Mouse (Mus musculus): Measurements from ENCODE around the gene Ing4. TPM values are rescaled to one million over a fixed set of nuclear protein-coding genes. Genes with fewer than 3 reads are reported as not detected.
A peak's percentile ranks its signal among the peaks of the same experiment; 100 is the strongest.
"Not testable (repeated sequence)": the region's sequence is repeated elsewhere in the genome, so short reads cannot be mapped to it uniquely, and the experiment has no call there.

The Ing4 gene
- polyA plus RNA-seq, 1 experiment from 2014 or later, result 105 TPM

DNA sequence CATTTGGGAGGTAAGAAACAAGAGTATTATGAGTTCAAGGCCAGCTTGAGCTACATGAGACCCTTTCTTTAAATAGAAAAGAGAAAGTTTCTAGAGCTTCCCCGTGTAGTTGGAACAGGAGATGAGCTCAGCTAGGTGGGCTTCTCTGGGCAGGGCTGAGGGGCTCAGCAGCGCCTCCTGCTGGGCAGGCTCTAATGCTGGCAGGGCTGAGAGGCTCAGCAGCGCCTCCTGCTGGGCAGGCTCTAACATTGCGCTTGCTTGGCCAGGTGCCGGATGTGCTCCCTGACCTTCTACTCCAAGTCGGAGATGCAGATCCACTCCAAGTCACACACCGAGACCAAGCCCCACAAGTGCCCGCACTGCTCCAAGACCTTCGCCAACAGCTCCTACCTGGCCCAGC, 9.0 kb upstream of the Ing4 start:
- not testable (repeated sequence) for H3K27me3 ChIP-seq (ENCODE audit: control insufficient read depth, insufficient read depth, low read length); H3K9ac ChIP-seq (replicated peaks; ENCODE audit: low read depth, low read length); H3K4me1 ChIP-seq (ENCODE audit: control insufficient read depth, insufficient read depth, low read length); ATAC-seq (ENCODE audit: low read depth); H3K4me3 ChIP-seq (ENCODE audit: low read depth, low read length); H3K9me3 ChIP-seq (ENCODE audit: control insufficient read depth, low read length); H3K27ac ChIP-seq (ENCODE audit: low read depth, low read length); H3K4me2 ChIP-seq (ENCODE audit: low read depth, low read length)
- H3K36me3 ChIP-seq (ENCODE audit: control insufficient read depth, insufficient read depth, low read length), result peaks cover 44% of the 10 kb centered on the region
- 32% methylated on average over 7 of the region's 9 CpGs for WGBS

DNA sequence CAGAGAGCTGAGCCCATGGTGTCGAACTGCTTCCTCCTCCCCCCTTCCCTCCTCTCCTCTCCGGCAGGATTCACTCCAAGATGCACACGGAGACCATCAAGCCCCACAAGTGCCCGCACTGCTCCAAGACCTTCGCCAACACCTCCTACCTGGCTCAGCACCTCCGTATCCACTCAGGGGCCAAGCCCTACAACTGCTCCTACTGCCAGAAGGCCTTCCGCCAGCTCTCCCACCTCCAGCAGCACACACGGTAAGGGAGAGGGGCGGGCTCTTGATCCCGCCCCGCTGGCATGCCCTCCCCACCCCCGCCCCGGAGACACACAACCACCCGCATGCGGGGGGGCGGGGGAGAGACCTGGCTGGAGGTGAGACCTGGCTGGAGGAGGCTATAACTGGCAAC, 8.0 kb upstream of the Ing4 start:
- 94% methylated on average over 16 of the region's 16 CpGs for WGBS
- H3K4me1 ChIP-seq (ENCODE audit: control insufficient read depth, insufficient read depth, low read length), result no peaks in the 10 kb centered on the region
- H3K4me3 ChIP-seq (ENCODE audit: low read depth, low read length), result no peak overlapping the region
- no peaks in the 10 kb centered on the region for H3K27me3 ChIP-seq (ENCODE audit: control insufficient read depth, insufficient read depth, low read length)
- ATAC-seq (ENCODE audit: low read depth), result 0 out of 2 replicates have a peak, but pooled peaks have one; percentile 17
- H3K4me2 ChIP-seq (ENCODE audit: low read depth, low read length), result no peak overlapping the region
- H3K9ac ChIP-seq (replicated peaks; ENCODE audit: low read depth, low read length), result no peak overlapping the region
- no peak overlapping the region for H3K27ac ChIP-seq (ENCODE audit: low read depth, low read length)
- H3K36me3 ChIP-seq (ENCODE audit: control insufficient read depth, insufficient read depth, low read length), result peaks cover 50% of the 10 kb centered on the region
- no peaks in the 10 kb centered on the region for H3K9me3 ChIP-seq (ENCODE audit: control insufficient read depth, low read length)

DNA sequence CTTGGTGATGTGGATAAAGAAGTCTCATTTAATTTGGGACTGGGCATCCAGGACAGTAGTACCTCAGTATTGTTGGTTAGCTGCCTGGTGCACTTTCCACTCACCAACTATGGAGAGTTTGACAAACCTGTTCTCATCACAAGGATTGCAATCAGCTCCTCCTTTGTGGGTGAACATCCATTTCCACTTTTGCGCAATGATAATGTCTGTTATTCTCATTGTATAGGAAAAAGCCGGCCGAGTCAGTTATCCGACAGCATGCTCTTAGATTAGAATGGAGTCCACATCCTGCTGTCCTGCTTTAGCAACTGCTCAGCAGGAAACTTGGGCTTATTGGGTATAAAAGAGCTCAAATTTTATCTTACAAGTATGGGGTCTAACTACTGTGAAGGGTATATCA, 894 bp upstream of the Ing4 start:
- Histone ChIP-seq H3K27ac (ENCODE audit: low read depth, low read length) (no peak overlapping the region), H3K27me3 (ENCODE audit: control insufficient read depth, insufficient read depth, low read length) (no peaks in the 10 kb centered on the region), H3K9ac (replicated peaks; ENCODE audit: low read depth, low read length) (no peak overlapping the region), H3K9me3 (ENCODE audit: control insufficient read depth, low read length) (no peaks in the 10 kb centered on the region), H3K4me2 (ENCODE audit: low read depth, low read length) (peak overlapping the region; percentile 51; the same call in 1 of the 2 replicates), H3K4me3 (ENCODE audit: low read depth, low read length) (peak overlapping the region; percentile 51), H3K4me1 (ENCODE audit: control insufficient read depth, insufficient read depth, low read length) (peaks cover 6% of the 10 kb centered on the region; the same call in 1 of the 2 replicates), H3K36me3 (ENCODE audit: control insufficient read depth, insufficient read depth, low read length) (peaks cover 26% of the 10 kb centered on the region)
- ATAC-seq (ENCODE audit: low read depth), result no peak
- 93% methylated on average over 4 of the region's 4 CpGs for WGBS

DNA sequence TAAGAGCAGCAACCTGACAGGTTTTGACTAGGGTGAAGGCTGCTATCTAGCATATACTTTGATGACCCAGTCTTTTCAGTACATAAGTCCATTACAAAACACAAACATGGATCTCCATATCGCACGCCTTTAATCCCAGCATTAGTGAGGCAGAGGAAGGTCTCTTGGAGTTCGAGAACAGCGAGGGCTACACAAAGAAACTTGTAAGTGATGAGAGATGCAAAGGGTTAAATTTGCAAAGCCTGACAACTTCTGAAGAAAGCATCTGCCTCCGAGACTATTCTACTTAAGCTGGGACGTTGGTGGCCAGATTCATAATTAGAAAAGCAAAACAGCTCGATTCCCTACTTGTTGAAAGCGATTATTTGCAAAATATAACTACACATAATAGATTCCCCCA, 429 bp upstream of the Ing4 start:
- H3K27me3 ChIP-seq (ENCODE audit: control insufficient read depth, insufficient read depth, low read length), result no peaks in the 10 kb centered on the region
- peaks cover 6% of the 10 kb centered on the region; the same call in 1 of the 2 replicates for H3K4me1 ChIP-seq (ENCODE audit: control insufficient read depth, insufficient read depth, low read length)
- peak; percentile 19 for ATAC-seq (ENCODE audit: low read depth)
- no peak overlapping the region for H3K9ac ChIP-seq (replicated peaks; ENCODE audit: low read depth, low read length)
- H3K36me3 ChIP-seq (ENCODE audit: control insufficient read depth, insufficient read depth, low read length), result peaks cover 27% of the 10 kb centered on the region
- 5% methylated on average over 8 of the region's 8 CpGs for WGBS
- H3K4me3 ChIP-seq (ENCODE audit: low read depth, low read length), result peak overlapping the region; percentile 51
- H3K4me2 ChIP-seq (ENCODE audit: low read depth, low read length), result peak overlapping the region; percentile 51
- H3K27ac ChIP-seq (ENCODE audit: low read depth, low read length), result no peak overlapping the region
- H3K9me3 ChIP-seq (ENCODE audit: control insufficient read depth, low read length), result no peaks in the 10 kb centered on the region

DNA sequence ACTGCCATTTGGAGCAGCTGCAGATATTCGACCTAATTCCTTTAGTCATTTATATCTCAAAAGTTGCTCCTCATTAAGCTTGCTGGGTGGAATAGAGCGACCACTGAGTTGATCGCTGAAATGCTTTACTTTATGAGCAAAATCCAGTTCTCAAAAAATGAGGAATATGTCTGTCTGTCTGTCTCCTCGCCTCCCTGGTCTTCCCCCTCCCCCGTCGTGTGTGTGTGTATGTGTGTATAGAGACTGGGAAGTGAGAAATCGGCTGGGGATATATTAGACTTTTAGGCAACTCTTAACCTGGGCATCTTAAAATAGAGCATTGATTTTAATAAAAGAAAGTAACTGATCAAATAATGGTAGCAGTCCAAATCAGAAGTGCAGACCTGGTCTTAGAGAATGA, 661 bp downstream of the Ing4 start:
- H3K9me3 ChIP-seq (ENCODE audit: control insufficient read depth, low read length), result no peaks in the 10 kb centered on the region
- peaks cover 6% of the 10 kb centered on the region; the same call in 1 of the 2 replicates for H3K4me1 ChIP-seq (ENCODE audit: control insufficient read depth, insufficient read depth, low read length)
- ATAC-seq (ENCODE audit: low read depth), result no peak
- H3K27ac ChIP-seq (ENCODE audit: low read depth, low read length), result peak overlapping the region; percentile 79
- no peaks in the 10 kb centered on the region for H3K27me3 ChIP-seq (ENCODE audit: control insufficient read depth, insufficient read depth, low read length)
- peaks cover 29% of the 10 kb centered on the region for H3K36me3 ChIP-seq (ENCODE audit: control insufficient read depth, insufficient read depth, low read length)
- peak overlapping the region; percentile 53 for H3K9ac ChIP-seq (replicated peaks; ENCODE audit: low read depth, low read length)
- H3K4me3 ChIP-seq (ENCODE audit: low read depth, low read length), result peak overlapping the region; percentile 51
- WGBS, result 24% methylated on average over 7 of the region's 7 CpGs
- H3K4me2 ChIP-seq (ENCODE audit: low read depth, low read length), result peak overlapping the region; percentile 84

DNA sequence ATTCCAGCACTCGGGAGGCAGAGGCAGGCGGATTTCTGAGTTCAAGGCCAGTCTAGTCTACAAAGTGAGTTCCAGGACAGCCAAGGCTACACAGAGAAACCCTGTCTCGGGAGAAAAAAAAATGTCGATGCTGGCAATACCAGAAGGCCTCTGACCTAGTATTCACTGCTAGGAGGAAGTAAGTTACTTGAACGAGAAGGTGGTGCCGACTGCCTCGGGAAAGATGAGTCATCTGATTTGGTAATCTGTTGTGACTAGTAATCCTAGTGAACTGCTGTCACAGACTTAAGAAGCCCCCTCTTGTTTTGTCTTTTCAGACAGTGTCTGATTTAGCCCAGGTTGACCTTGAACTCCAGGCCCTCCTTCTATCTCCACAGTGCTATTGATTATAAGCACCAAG, 1.5 kb downstream of the Ing4 start:
- H3K9me3 ChIP-seq (ENCODE audit: control insufficient read depth, low read length), result no peaks in the 10 kb centered on the region
- H3K9ac ChIP-seq (replicated peaks; ENCODE audit: low read depth, low read length), result no peak overlapping the region
- no peak overlapping the region for H3K4me3 ChIP-seq (ENCODE audit: low read depth, low read length)
- H3K27me3 ChIP-seq (ENCODE audit: control insufficient read depth, insufficient read depth, low read length), result no peaks in the 10 kb centered on the region
- peaks cover 28% of the 10 kb centered on the region for H3K36me3 ChIP-seq (ENCODE audit: control insufficient read depth, insufficient read depth, low read length)
- no peak overlapping the region for H3K4me2 ChIP-seq (ENCODE audit: low read depth, low read length)
- no peak for ATAC-seq (ENCODE audit: low read depth)
- WGBS, result 85% methylated on average over 7 of the region's 7 CpGs
- no peak overlapping the region for H3K27ac ChIP-seq (ENCODE audit: low read depth, low read length)
- peaks cover 6% of the 10 kb centered on the region; the same call in 1 of the 2 replicates for H3K4me1 ChIP-seq (ENCODE audit: control insufficient read depth, insufficient read depth, low read length)

DNA sequence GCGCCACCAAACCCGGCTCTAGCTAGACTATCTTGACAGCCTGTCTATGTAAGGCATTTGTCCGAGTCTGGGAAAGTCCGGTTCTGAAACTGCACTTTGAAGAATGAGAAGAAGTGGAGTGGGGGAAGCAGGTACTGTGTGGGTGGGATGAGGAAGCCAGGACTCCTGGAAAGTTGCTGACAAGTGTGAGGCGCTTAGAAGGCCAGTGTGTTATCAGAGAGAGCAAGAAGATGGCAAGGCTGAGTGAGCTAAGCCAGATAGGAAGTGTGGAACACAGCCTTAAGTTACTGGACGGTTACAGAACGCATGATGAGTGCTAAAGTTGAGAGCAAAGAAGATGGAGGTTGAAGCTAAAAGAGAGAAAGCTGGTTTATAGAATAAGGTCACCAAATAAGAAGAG, 2.5 kb downstream of the Ing4 start:
- H3K4me3 ChIP-seq (ENCODE audit: low read depth, low read length), result no peak overlapping the region
- no peaks in the 10 kb centered on the region for H3K27me3 ChIP-seq (ENCODE audit: control insufficient read depth, insufficient read depth, low read length)
- no peak for ATAC-seq (ENCODE audit: low read depth)
- H3K4me1 ChIP-seq (ENCODE audit: control insufficient read depth, insufficient read depth, low read length), result peaks cover 6% of the 10 kb centered on the region; the same call in 1 of the 2 replicates
- H3K9me3 ChIP-seq (ENCODE audit: control insufficient read depth, low read length), result no peaks in the 10 kb centered on the region
- WGBS, result 97% methylated on average over 7 of the region's 7 CpGs
- H3K36me3 ChIP-seq (ENCODE audit: control insufficient read depth, insufficient read depth, low read length), result peaks cover 22% of the 10 kb centered on the region
- no peak overlapping the region for H3K4me2 ChIP-seq (ENCODE audit: low read depth, low read length)
- H3K9ac ChIP-seq (replicated peaks; ENCODE audit: low read depth, low read length), result no peak overlapping the region
- no peak overlapping the region for H3K27ac ChIP-seq (ENCODE audit: low read depth, low read length)

DNA sequence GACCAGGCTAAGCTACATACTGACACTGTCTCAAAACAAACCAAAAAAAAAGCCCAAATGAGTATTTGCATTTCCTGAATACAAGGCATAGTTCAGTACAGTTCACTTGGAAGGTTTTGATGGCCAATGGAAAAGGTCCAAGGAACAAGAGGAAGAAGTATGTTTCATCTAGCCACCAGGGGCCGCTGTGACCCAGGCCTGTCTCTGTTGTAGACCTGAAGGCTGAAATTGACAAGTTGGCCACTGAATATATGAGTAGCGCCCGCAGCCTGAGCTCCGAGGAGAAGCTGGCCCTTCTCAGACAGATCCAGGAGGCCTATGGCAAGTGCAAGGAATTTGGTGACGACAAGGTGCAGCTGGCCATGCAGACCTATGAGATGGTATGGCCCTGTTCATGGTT, 7.1 kb downstream of the Ing4 start:
- Histone ChIP-seq H3K27ac (ENCODE audit: low read depth, low read length) (no peak overlapping the region), H3K9ac (replicated peaks; ENCODE audit: low read depth, low read length) (no peak overlapping the region), H3K4me1 (ENCODE audit: control insufficient read depth, insufficient read depth, low read length) (no peaks in the 10 kb centered on the region), H3K4me2 (ENCODE audit: low read depth, low read length) (no peak overlapping the region), H3K4me3 (ENCODE audit: low read depth, low read length) (no peak overlapping the region), H3K36me3 (ENCODE audit: control insufficient read depth, insufficient read depth, low read length) (peaks cover 56% of the 10 kb centered on the region), H3K9me3 (ENCODE audit: control insufficient read depth, low read length) (no peaks in the 10 kb centered on the region), H3K27me3 (ENCODE audit: control insufficient read depth, insufficient read depth, low read length) (no peaks in the 10 kb centered on the region)
- 41% methylated on average over 5 of the region's 5 CpGs for WGBS
- peak; percentile 44; the same call in 1 of the 2 replicates for ATAC-seq (ENCODE audit: low read depth)

DNA sequence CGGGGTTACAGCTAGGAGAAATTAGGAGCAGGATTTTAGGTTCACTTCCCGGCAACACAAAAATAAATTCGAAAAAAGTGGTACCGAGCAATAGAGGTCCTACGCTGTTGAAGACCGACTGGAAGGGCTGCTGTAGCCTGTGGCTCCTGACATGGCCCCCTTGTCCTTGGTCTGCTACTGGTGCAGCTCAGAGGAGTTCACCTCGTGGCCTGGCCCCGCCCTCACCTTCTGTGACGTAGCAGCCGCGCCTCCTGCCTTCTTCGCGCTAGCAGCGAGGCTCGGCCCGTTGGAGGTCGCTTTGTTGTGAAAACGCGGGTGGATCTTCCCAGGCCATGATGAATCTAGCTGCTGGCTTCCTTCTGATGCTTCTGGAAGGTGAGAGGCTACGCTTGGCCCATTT, 10.1 kb downstream of the Ing4 start, which contains the start of gene Acrbp:
Acrbp (plus strand) TSS at position 12 of the 400 bp plus-strand sequence.
- WGBS, result 37% methylated on average over 20 of the region's 20 CpGs
- H3K4me3 ChIP-seq (ENCODE audit: low read depth, low read length), result no peak within 1 kb of the TSS
- no peaks in the 10 kb centered on the region for H3K9me3 ChIP-seq (ENCODE audit: control insufficient read depth, low read length)
- H3K4me2 ChIP-seq (ENCODE audit: low read depth, low read length), result no peak within 1 kb of the TSS
- no peak within 1 kb of the TSS for H3K27ac ChIP-seq (ENCODE audit: low read depth, low read length)
- H3K36me3 ChIP-seq (ENCODE audit: control insufficient read depth, insufficient read depth, low read length), result peaks cover 73% of the 10 kb centered on the region
- no peaks in the 10 kb centered on the region for H3K27me3 ChIP-seq (ENCODE audit: control insufficient read depth, insufficient read depth, low read length)
- no peak within 1 kb of the TSS for H3K9ac ChIP-seq (replicated peaks; ENCODE audit: low read depth, low read length)
- 0 out of 2 replicates have a peak, but pooled peaks have one; percentile 32 for ATAC-seq (ENCODE audit: low read depth)
- H3K4me1 ChIP-seq (ENCODE audit: control insufficient read depth, insufficient read depth, low read length), result no peaks in the 10 kb centered on the region
